Mouse (Mus musculus): Measurements from ENCODE around the gene Scnn1a.

Gene Scnn1a

DNA sequence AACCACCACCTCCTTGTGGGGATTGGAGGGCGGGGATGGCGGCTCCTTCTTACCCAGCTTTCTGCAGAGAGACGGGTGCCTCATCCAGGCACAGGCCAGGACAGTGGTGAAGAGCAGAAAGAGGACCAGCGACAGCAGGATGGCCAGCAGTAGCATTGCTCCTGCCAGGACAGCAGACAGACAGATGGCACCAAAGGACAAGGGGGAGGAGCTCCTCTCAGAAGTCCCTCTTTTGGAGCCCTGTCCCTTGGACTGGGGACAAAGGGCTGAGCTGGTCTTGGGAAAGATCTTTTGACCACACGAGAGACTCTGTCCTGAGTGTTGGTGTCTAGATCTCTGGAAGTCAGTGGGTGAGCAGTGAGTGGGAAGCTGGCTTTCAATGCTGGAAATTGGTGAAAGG lies 11.1 kb upstream of the Scnn1a start:
- no peak for DNase-seq (ENCODE audit: low spot score in 2 of 2)

DNA sequence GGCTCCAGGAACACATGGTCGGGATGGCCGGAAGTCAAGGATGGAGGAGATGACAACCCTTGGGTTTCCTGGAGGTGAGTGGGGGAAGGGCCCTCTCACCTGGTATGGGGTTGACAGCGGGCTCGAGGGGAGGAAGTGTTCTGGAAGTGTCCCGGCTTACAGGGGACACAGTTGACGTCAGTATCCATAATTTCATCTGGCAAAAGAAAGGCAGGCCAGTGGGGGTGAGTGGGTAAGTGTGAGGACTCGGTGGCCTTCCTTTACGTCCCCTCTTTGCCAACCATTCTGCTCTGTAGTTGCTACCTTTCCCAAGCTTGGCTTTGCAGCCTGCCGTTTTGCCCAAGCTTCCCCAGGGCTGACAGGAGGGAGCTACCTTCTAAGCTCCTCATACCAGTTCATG lies 8.3 kb upstream of the Scnn1a start:
- DNase-seq (ENCODE audit: low spot score in 2 of 2), result no peak

DNA sequence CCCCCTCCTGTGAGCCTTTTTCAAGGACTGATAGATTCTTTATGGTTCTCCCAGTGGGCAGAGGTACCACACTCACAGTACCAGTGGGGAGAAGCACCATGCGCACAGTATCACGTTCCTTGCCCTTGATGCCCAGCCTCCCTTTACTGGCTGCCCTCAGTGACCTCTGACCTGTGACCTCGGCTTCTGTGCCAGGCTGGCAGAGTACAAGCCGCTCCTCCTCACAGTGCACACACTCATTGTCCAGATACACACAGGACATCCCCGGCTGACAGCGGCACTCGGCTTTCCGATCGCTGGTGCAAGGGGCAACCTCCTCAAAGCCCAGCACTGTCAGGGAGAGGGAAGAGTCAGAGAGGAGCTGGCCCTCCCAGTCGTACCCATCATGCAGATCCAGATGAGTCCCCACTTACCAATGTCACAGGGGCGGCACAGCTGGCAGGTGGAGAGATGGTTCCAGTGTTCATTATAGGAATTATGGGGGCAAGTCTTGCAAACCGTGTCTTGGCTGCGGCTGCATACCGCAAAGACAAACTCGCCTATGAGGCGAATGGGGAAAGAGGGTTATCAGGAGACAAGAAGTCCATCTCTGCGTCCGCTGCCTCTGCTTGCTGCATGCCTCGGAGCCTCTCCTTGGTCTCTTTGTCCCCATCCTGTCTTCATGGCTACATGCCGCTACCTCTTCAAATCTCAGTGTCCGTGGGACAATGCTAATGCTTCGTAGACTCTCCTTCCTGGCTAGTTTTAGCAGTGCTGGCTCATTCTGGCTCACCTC lies 7.7 kb upstream of the Scnn1a start:
- no peak for DNase-seq (ENCODE audit: low spot score in 2 of 2)

DNA sequence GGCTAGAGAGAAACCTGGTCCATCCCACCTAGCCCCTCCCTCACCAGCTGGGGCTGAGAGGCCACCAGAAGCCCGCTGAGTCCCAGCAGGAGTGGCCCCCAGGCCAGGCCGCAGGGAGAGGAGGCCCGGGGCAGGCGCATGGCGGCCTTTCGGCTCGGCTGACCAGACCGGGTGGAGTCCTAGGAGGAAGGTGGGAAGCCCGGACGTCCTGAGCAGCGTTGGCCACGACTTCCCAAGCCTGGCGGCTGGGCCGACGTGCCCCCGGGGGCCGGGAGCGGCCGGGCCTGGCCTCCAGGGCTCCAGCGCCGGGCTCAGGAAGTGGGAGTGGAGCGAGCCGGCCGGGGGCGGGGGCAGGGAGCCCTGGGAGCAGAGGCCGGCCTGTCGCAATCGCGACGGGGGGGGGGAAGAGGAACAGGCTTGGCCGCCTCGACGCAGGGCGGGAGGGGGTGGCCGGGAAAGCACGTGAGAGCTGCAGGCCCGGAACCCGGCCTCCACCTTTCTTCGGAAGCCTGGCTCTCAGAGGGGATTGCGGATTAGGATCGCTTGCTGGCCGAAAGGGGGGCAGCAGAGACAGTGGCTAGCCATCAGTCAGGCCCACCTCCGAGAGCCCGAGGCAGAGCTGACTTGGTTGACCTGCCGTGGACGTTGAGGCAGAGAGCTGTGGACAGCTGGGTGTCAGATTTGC lies 6.8 kb upstream of the Scnn1a start, which contains the start of gene Ltbr:
Ltbr (minus strand) TSS at position 340 of the 685 bp plus-strand sequence.
- DNase-seq (ENCODE audit: low spot score in 2 of 2), result no peak

DNA sequence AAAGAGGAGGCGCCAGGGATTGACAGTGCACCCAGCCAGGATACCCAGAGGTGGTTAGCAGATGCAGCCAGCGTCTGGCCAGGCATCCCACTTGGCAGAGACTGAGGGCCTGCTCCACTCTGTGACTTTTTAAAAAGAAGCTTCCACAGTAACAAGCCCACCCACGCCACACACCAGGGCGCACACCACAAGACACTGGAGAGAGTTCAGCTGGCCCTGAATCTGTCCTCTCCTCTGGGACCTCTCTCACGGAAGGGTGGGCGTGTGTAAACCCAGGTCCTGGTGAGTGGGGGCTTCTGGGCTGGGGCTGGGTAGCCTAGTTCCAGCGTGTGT lies 6.3 kb upstream of the Scnn1a start:
- DNase-seq (ENCODE audit: low spot score in 2 of 2), result no peak

DNA sequence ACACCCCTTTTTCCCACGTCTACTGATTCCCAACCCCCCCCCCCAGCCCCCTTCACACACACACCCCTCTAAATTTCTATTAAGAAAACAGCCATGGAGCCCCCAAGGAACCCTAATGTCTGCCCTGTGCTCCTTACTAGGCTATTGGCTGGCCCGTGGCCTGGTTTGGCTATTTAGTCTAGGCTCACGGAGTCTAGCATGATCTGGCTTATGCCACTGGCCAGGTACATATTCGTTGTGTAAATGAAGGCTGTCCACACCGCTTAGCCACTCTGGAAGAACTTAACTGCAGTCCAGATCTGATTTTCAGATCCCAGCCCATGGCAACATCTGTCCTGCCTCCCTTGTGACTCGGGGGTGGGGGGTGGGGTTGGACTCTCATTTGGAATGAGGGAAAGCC lies 5.7 kb upstream of the Scnn1a start:
- DNase-seq (ENCODE audit: low spot score in 2 of 2), result no peak

DNA sequence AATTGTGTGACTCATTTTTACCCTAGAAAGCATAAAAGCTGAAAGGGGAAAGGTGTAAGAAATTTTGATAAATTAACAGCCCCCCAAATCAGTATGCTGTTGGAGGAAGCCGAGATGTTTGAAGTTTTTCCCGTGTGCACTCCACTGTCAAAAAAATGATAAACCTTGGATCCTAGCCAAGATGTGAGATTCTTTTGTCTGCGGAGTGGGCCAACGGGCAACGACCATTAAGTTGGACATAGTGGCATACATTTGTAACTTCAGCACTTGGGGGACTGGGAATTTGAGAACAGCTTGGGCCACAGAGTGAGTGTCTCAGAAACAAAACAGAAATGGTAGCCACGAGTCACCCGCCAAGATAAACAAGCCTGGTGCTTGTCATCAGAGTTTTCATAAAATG lies 3.4 kb upstream of the Scnn1a start:
- DNase-seq (ENCODE audit: low spot score in 2 of 2), result no peak

DNA sequence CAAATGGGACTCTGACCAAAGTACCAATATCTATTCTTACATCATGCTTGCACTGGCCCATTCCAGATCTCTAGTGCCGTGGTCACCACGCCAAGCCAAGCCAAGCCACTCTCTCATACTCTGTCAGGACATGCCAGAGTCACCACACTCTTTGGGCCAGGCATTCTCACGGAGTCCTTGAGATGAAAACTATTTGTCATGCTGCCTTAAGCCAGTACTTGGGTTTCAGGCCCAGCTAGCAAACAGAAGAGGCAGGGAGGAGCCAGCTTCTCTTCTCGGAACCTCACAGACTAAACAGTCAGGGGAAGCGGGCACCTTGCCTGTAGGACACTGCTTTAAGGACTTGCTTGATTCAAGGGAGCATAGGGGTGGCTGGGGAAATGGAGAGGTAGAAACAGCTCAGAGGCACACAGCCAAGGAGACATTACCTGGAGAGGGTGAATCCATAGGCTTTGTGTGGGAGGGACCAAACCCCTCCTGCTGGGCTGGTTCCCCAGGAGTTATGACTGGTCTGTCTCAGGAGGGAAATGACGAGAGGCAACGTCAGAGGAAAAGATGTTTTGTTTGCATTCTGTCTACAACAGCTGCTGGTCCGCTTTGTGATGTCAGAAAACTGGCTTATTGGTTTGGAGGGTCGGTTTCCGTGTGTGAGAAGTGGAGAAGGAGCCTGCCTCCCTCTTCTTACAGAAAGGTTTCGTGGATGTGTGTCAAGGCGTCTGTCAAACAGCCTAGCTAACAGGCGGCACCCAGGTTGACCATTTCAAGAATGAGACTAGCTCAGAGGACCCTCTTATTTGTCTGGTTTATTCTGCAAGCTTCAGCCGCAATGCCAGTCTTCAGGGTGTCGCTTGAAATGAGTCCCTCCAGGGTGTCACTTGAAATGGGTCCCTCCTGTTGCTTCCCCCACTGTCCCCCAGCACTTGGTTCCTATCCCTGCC lies 1.2 kb upstream of the Scnn1a start:
- no peak for DNase-seq (ENCODE audit: low spot score in 2 of 2)

DNA sequence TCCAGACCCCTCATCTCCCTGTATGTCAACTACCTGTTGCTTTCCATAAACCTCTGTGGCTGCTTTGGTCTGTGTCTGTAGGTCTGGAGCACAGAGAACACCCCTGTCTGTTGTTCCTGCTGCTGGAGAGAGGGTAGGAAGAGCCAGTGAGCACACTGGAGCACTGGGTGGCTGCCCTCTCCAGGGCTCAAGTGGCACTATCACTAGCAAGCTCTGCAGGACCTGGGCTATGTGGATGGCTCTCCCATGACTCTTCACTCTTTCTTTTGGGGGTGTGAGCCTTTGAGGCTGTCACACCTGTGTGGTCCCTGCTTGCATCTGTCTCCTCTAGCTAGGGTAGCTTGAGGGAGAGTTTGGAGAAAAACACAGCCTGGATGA lies 551 bp upstream of the Scnn1a start:
- no peak for DNase-seq (ENCODE audit: low spot score in 2 of 2)

DNA sequence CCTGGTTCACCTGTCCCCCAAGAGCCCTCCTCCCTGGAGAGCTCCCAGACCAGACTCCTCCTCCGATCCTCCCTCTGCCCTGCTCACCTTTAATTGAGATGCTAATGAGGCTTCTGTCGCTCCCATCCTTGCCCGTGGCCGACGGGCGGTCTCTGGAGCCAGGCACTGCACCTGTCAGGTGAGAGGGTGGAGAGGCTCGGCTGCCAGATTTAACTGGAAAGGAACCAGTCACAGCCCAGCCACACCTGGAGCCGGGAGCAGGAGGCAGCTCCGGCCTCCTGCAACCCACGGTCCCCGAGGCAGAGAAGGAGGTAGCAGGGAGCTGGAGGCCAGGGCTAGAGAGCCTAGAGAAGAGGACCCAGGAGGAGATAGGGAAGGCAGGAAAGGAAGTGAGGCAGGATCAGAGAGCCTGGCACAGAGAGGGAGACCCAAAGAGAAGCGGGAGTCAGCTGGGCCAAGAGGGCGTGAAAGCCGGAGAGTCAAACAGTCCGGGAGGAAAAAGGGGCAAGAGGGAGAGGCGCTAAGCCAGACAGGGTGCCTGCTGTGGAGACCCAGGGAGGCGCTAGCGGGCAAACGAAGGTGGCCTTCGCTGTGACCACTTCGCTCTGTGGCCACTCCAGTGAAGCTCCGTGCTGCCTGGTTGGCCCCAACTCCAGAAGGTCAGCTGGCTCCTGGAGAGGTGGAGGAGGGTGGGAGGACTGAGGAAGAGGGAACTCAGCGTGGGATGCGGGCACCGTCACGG lies 826 bp downstream of the Scnn1a start:
- DNase-seq (ENCODE audit: low spot score in 2 of 2), result no peak

DNA sequence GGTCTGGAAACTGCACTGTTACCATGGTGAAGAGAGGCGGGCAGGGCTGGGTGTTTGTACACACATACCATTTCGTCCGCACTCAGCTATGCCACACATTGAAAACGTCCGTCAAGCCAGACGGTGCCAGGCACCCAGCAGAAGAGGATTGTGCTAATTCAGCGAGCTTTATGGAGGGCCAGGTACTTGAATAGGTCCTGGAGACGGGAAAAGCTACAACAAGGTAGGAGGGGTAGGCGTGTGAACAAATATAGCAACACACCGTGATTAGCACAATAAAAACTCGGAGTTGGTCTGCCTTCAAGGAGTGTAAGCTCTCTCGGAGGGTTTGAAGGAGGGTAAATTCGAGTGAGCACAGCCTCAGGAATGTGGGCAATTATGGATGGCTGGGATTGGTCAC lies 2.3 kb downstream of the Scnn1a start:
- no peak for DNase-seq (ENCODE audit: low spot score in 2 of 2)

DNA sequence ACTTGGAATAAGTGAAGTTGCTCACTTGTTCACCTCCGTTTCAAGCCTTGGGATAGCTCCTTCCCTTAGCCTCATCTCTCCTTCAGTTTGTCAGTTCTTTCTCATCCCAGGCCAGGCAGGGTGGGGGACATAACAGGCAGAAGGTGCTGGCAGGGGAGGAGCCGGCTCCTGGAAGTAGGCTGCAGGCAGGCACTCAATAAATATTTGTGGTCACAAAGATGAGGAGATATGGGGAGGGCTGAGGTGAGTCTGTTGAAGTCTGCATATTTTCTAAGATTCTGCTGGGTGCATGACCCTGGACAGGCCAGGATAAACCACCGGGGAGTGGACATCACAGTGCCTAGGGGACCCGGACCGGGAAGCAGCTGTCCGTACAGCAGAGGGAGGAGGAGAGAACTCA lies 3.1 kb downstream of the Scnn1a start:
- DNase-seq (ENCODE audit: low spot score in 2 of 2), result no peak

DNA sequence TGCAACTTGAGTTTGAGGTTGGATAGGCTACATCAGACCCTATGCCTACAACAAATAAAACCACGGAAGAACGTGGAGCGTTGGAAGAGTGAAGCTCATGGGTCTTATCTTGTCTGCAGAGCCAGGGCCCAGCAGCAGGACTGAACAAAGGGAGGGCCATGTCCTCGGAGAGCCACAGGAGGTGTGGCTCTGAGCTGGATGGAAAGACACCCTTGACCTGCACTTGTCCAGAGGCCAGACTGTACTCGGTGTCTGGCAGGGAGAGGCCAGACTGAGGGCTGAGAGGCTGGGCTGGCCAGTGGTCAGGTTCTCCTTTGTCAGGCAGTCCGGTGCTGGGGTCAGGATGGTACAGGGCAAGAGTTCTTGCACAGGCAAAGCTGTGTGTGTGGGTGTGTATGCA lies 4.9 kb downstream of the Scnn1a start:
- DNase-seq (ENCODE audit: low spot score in 2 of 2), result no peak

DNA sequence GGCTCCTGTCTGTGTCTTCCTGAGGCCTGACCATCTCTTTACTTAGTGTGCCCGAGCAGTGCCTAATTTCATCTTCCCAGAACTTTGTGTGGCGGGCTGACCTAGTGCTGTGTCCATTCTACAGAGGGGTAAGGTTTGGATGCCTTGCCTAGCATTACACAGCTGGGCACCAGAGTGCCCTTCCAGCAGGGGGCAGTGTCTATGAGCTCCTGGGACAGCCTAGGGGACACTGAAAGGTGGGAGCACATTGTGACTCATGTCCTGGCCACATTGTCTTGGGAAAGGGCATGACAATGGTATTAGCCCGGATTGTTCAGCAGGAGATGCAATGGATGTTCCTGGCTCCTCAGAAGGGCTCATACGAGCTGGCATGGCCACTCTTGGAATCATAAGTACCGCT lies 7.8 kb downstream of the Scnn1a start:
- DNase-seq (ENCODE audit: low spot score in 2 of 2), result peak; percentile 38 to 74

DNA sequence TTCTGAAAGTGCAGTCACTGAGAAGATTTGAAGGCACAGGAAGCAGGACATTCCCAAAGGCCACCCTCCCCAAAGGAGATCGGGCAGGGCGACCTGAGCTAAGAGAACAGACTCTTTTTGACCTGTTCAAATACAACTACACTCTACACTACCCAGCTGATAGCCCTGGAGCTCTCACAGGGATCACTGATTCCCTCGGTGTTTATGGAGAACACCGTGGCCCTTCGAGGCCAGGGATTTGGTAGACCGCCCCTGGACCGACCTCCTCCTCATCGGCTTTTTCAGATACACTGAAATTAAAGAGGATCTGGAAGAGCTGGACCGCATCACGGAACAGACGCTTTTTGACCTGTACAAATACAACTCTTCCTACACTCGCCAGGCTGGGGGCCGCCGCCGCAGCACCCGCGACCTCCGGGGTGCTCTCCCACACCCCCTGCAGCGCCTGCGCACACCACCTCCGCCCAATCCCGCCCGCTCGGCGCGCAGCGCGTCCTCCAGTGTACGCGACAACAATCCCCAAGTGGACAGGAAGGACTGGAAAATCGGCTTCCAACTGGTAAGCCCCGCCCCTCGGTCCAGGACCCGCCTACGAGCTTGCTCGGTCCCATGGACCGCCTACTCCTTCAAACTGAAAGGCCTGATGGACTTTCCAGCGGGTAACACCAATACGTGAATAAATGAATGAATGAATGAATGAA lies 10.3 kb downstream of the Scnn1a start:
- peak in 1 of 2 experiments; percentile 55 for DNase-seq (ENCODE audit: low spot score in 2 of 2)

DNA sequence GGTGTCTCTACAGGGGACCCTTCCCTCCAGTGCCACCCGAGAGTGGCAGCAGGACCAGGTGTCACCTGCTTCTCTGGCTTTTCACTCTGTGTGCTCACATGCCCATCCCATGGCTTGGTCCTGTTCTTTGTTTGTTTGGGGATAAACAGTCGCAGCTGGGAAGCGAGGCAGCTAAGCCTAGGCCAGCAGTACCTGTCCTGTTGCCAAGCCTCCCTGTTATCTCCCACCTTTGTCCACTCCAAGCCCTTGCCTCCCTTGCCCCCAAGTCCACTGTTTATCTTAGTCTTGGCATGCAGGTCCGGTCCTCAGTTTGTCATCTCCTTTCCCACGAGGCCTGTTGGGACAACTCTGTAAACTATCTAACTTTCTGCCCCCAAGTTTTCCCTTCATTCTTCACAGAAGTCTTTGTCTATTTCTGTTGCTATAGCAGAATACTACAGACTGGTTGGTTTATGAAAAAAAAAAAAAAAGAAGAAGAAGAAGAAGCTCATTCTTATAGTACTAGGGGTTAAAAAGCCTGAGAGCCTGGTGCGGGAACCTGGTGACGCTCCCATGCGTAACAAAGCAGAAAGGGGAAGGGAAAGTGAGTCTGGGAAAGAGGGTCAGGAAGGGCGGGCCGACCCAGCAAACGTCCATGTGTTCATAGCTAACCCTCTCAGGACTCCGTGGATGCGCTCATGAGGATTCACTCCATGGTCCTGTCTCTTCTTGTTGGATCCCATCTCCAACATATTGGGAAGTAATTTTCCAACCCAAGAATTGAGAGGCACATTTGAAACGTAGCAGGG lies 12.8 kb downstream of the Scnn1a start:
- no peak for DNase-seq (ENCODE audit: low spot score in 2 of 2)

DNA sequence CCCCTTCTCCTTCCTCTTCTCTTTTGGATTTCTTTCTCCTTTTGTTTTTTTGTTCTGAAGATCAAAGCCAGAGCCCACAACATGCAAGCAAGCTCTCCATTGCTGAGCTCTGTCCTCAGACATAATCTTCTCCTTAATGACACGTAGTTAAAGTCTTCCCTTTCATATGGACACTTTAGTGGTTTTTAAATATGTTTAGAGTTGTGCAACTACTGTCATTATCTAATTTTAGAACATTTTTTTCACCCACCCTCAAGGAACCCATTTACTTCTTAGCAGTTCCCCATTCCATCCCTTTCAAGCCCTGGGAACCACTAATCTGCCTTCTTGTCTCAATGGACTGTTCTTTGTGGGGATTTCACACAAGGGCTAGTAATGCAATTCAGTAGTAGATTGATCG lies 13.9 kb downstream of the Scnn1a start:
- DNase-seq (ENCODE audit: low spot score in 2 of 2), result no peak

DNA sequence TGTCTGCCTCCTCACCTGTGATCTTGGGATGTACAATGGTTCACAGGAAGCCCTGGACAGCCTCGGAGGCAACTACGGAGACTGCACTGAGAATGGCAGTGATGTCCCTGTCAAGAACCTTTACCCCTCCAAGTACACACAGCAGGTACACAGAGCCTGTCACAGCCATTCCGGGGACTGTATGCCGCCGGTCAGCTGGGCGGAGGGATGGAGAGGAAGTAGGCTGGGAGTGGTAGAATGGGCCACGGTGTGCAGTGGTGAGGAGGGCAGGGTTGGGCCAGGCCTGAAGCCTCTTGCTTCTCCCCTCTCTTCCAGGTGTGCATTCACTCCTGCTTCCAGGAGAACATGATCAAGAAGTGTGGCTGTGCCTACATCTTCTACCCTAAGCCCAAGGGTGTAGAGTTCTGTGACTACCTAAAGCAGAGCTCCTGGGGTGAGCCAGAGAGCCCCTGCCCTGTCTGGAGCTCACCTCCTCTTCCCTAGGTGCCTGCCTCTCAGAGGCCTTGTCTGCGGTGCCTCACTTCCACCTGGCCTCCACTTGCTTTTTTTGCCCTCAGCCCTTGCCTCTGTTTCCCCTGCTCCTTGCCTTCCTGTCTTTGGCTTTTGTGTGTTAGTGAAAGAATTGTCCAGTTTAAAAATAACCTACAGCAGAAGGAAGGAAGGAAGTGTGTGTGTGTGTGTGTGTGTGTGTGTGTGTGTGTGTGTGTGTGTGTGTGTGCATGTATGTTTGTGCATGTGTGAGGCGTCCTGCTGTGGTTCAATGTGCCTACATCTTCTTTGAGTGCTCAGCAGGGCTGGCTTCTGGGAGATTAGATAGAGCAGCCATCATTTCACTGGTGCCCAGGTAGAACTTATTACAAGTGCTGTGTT lies 18.6 kb downstream of the Scnn1a start:
- DNase-seq (ENCODE audit: low spot score in 2 of 2), result no peak

DNA sequence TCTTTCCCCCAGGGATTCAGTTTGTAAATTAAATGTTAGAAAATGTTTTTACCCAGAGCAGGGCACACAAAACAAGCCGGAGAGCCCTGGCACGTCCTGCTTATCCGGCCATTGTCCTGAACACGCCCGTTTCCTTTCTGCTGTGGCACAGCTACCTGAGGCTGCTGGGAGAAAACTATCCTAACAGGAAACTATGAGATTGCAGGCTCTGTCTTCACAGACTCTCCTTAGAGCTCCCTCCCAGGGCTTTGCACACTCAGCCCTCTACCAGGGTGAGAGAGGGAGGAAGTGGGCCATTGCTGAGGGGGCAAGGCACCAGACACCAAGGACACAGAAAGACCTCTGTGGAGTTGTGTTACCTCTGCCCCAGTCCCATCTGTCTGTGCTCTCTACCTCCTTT lies 19.8 kb downstream of the Scnn1a start:
- DNase-seq (ENCODE audit: low spot score in 2 of 2), result no peak

All from thymus, postnatal 10 days (tissue).